18 mouse cellular contexts compared by ENCODE assay signal in genomic region chr2:166391176-166391575, GRCm38 (mm10).
A peak's percentile ranks its signal among the peaks of the same experiment; 100 is the strongest.
DNase-seq lines count a peak whose midpoint lies in the region; ATAC-seq and TF ChIP-seq lines count a peak whose summit lies in the region.
"Had no signal": no experiment of that assay in that cellular context is flagged by ENCODE, and none has a peak within 500 bp of the region (broad histone marks: within the 10 kb centered on the region; RNA-seq: fewer than 3 reads in every experiment).

No protein-coding gene starts in this region.

- TF ChIP-seq CTCF in kidney, postnatal 0 days (IDR thresholded peaks at IDR 0.05; ENCODE audit: low read depth) = no peak

- H3K4me3 ChIP-seq in heart, embryonic 15.5 days = no peak overlapping the region
- no peak overlapping the region for H3K4me3 ChIP-seq in heart, embryonic 11.5 days (ENCODE audit: low read depth, low read length)
- no peak overlapping the region for H3K4me3 ChIP-seq in kidney, postnatal 0 days (replicated peaks; ENCODE audit: low read depth, low read length)
- H3K4me3 ChIP-seq in kidney, embryonic 14.5 days (ENCODE audit: low read length) = no peak overlapping the region
- H3K4me3 ChIP-seq in limb, embryonic 10.5 days = no peak overlapping the region
- H3K4me3 ChIP-seq: heart, adult 2 months; hindbrain, embryonic 13.5 days had no signal

- no peak for ATAC-seq in heart, embryonic 15.5 days (replicated peaks; ENCODE audit: insufficient number of reproducible peaks, insufficient read depth, low FRiP score, low read depth)
- no peak for ATAC-seq in heart, embryonic 11.5 days (replicated peaks; ENCODE audit: insufficient number of reproducible peaks, low FRiP score, low TSS enrichment)
- ATAC-seq in kidney, postnatal 0 days (replicated peaks; ENCODE audit: low FRiP score, low read depth) = no peak
- ATAC-seq in kidney, embryonic 14.5 days (ENCODE audit: low FRiP score, low TSS enrichment) = no peak
- ATAC-seq: inflammation-experienced regulatory T-cells, adult 6 months; lung, postnatal 0 days had no signal

- no peak overlapping the region for H3K9ac ChIP-seq in heart, embryonic 15.5 days
- no peak overlapping the region for H3K9ac ChIP-seq in heart, embryonic 11.5 days (ENCODE audit: low read depth, low read length)
- H3K9ac ChIP-seq in kidney, postnatal 0 days (ENCODE audit: low read depth, low read length) = no peak overlapping the region
- no peak overlapping the region for H3K9ac ChIP-seq in kidney, embryonic 14.5 days (ENCODE audit: low read depth, low read length)
- H3K9ac ChIP-seq: hindbrain, embryonic 13.5 days had no signal

- 23% methylated on average over 5 of the region's 5 CpGs for WGBS in heart, embryonic 15.5 days
- 29% methylated on average over 5 of the region's 5 CpGs for WGBS in heart, embryonic 11.5 days (ENCODE audit: insufficient replicate concordance)
- 36% methylated on average over 5 of the region's 5 CpGs for WGBS in kidney, postnatal 0 days
- 44% methylated on average over 5 of the region's 5 CpGs for WGBS in kidney, embryonic 14.5 days
- WGBS in limb, embryonic 10.5 days = 74% methylated on average over 5 of the region's 5 CpGs

- DNase-seq in adrenal gland, adult 2 months = peak; percentile 17
- no peak for DNase-seq in adrenal gland, postnatal 36 days
- peak; percentile 65 for DNase-seq in kidney, postnatal 0 days (ENCODE audit: low spot score)
- no peak for DNase-seq in limb, embryonic 10.5 days (ENCODE audit: low spot score)
- DNase-seq: adrenal gland, postnatal 14 days; cerebellum, adult 9-11 months; gastrocnemius, postnatal 25 days; heart, adult 2 months; kidney, adult 8-10 months; thymus, adult 18-20 months; thymus, postnatal 36 days had no signal

- no peaks in the 10 kb centered on the region for H3K9me3 ChIP-seq in heart, embryonic 15.5 days (replicated peaks)
- no peaks in the 10 kb centered on the region for H3K9me3 ChIP-seq in heart, embryonic 11.5 days (replicated peaks; ENCODE audit: control insufficient read depth, low read length)
- no peaks in the 10 kb centered on the region for H3K9me3 ChIP-seq in kidney, postnatal 0 days (replicated peaks; ENCODE audit: low read length)
- H3K9me3 ChIP-seq in kidney, embryonic 14.5 days (ENCODE audit: control insufficient read depth, low read length) = no peaks in the 10 kb centered on the region
- no peaks in the 10 kb centered on the region for H3K9me3 ChIP-seq in limb, embryonic 10.5 days (replicated peaks)
- H3K9me3 ChIP-seq: hindbrain, embryonic 13.5 days had no signal

- peak overlapping the region; percentile 60 for H3K27ac ChIP-seq in heart, embryonic 15.5 days
- no peak overlapping the region for H3K27ac ChIP-seq in heart, embryonic 11.5 days (ENCODE audit: low read depth, low read length)
- H3K27ac ChIP-seq in kidney, postnatal 0 days = no peak overlapping the region
- no peak overlapping the region for H3K27ac ChIP-seq in kidney, embryonic 14.5 days (ENCODE audit: low read depth, low read length)
- H3K27ac ChIP-seq in limb, embryonic 10.5 days = peak overlapping the region; percentile 56; the same call in 1 of the 2 replicates
- H3K27ac ChIP-seq: heart, adult 2 months; hindbrain, embryonic 13.5 days; macrophage had no signal

- H3K36me3 ChIP-seq in heart, embryonic 15.5 days = no peaks in the 10 kb centered on the region
- no peaks in the 10 kb centered on the region for H3K36me3 ChIP-seq in heart, embryonic 11.5 days (ENCODE audit: control insufficient read depth, insufficient read depth, low read length)
- no peaks in the 10 kb centered on the region for H3K36me3 ChIP-seq in kidney, postnatal 0 days (ENCODE audit: insufficient read depth, low read length)
- H3K36me3 ChIP-seq in kidney, embryonic 14.5 days (ENCODE audit: control insufficient read depth, insufficient read depth, low read length) = no peaks in the 10 kb centered on the region
- H3K36me3 ChIP-seq in limb, embryonic 10.5 days = no peaks in the 10 kb centered on the region
- H3K36me3 ChIP-seq: hindbrain, embryonic 13.5 days had no signal

- no peaks in the 10 kb centered on the region for H3K27me3 ChIP-seq in heart, embryonic 15.5 days
- H3K27me3 ChIP-seq in heart, embryonic 11.5 days (ENCODE audit: control insufficient read depth, insufficient read depth, low read length) = no peaks in the 10 kb centered on the region
- H3K27me3 ChIP-seq in kidney, postnatal 0 days (ENCODE audit: insufficient read depth, low read length) = no peaks in the 10 kb centered on the region
- no peaks in the 10 kb centered on the region for H3K27me3 ChIP-seq in kidney, embryonic 14.5 days (ENCODE audit: control insufficient read depth, insufficient read depth, low read length)
- no peaks in the 10 kb centered on the region for H3K27me3 ChIP-seq in limb, embryonic 10.5 days (ENCODE audit: low read depth, poor library complexity, severe bottlenecking)

- no peak overlapping the region for H3K4me2 ChIP-seq in heart, embryonic 15.5 days
- no peak overlapping the region for H3K4me2 ChIP-seq in heart, embryonic 11.5 days
- H3K4me2 ChIP-seq in kidney, postnatal 0 days (ENCODE audit: low read length) = no peak overlapping the region
- H3K4me2 ChIP-seq in kidney, embryonic 14.5 days (replicated peaks; ENCODE audit: low read depth, low read length) = no peak overlapping the region
- H3K4me2 ChIP-seq: hindbrain, embryonic 13.5 days had no signal

- peaks cover 6% of the 10 kb centered on the region for H3K4me1 ChIP-seq in heart, embryonic 15.5 days (replicated peaks)
- 0 out of 2 replicates have a peak, but pooled peaks cover 2% of the 10 kb centered on the region for H3K4me1 ChIP-seq in heart, embryonic 11.5 days (ENCODE audit: control insufficient read depth, insufficient read depth, low read length)
- no peaks in the 10 kb centered on the region for H3K4me1 ChIP-seq in kidney, postnatal 0 days (replicated peaks; ENCODE audit: insufficient read depth, low read length)
- peaks cover 4% of the 10 kb centered on the region; the same call in 1 of the 2 replicates for H3K4me1 ChIP-seq in kidney, embryonic 14.5 days (ENCODE audit: control insufficient read depth, insufficient read depth, low read length)
- peaks cover 64% of the 10 kb centered on the region for H3K4me1 ChIP-seq in limb, embryonic 10.5 days

Comparison
In these comparisons a context has a peak if more than half of its experiments do, and no peak if none do; other contexts are left out.
1. DNase-seq: peak in adrenal gland, adult 2 months (single experiment) and kidney, postnatal 0 days (single experiment); none in adrenal gland, postnatal 36 days (0 of 2) and limb, embryonic 10.5 days (single experiment).
2. H3K27ac ChIP-seq: peak in heart, embryonic 15.5 days (single experiment) and limb, embryonic 10.5 days (single experiment); none in heart, embryonic 11.5 days (single experiment), kidney, postnatal 0 days (single experiment) and kidney, embryonic 14.5 days (single experiment).